Mouse (Mus musculus) kidney, postnatal 0 days (tissue): ENCODE results near the gene Olfr616. TPM values are rescaled to one million over a fixed set of nuclear protein-coding genes. Genes with fewer than 3 reads are reported as not detected.

ENCODE experiments used
- ATAC-seq: fragments of 200-750 bp; cut with Nextera tagmentation; replicated peaks from 2 replicates; pipeline ENCODE4 v1.8.0; 2017; ENCODE audit warnings: low read depth, moderate number of reproducible peaks, moderate TSS enrichment, moderate library complexity; ENCODE audit not compliant: low FRiP score
- DNase-seq: peaks from one replicate; pipeline ENCODE4 v3.0.0-alpha.2; 2016; ENCODE audit warnings: low spot score
- H3K27ac ChIP-seq: fragments of 300-500 bp; sonication (generic); 2 replicates; pipeline ENCODE4 v1.5.1; 2014; ENCODE audit warnings: mild to moderate bottlenecking
- H3K27me3 ChIP-seq: fragments of 300-500 bp; sonication (generic); 2 replicates; pipeline ENCODE4 v1.6.1; 2014; ENCODE audit warnings: low read length, mixed read lengths; ENCODE audit not compliant: insufficient read depth
- H3K36me3 ChIP-seq: fragments of 300-500 bp; sonication (generic); 2 replicates; pipeline ENCODE4 v1.6.1; 2014; ENCODE audit warnings: low read length, mixed read lengths; ENCODE audit not compliant: insufficient read depth
- H3K4me1 ChIP-seq: fragments of 300-500 bp; sonication (generic); replicated peaks from 2 replicates; pipeline ENCODE4 v1.6.1; 2014; ENCODE audit warnings: antibody characterized with exemption, low read length, mixed read lengths; ENCODE audit not compliant: insufficient read depth
- H3K4me2 ChIP-seq: fragments of 300-500 bp; sonication (generic); 2 replicates; pipeline ENCODE4 v1.6.1; 2014; ENCODE audit warnings: mild to moderate bottlenecking, low read length, moderate library complexity, mixed read lengths
- H3K4me3 ChIP-seq: fragments of 300-500 bp; sonication (generic); replicated peaks from 2 replicates; pipeline ENCODE4 v1.5.1; 2014; ENCODE audit warnings: low read depth, low read length
- H3K9ac ChIP-seq: fragments of 300-500 bp; sonication (generic); 2 replicates; pipeline ENCODE4 v1.6.1; 2014; ENCODE audit warnings: low read depth, low read length
- H3K9me3 ChIP-seq: fragments of 300-500 bp; sonication (generic); replicated peaks from 2 replicates; pipeline ENCODE4 v1.6.1; 2016; ENCODE audit warnings: low read length, inconsistent platforms, mixed read lengths
- CTCF ChIP-seq: IDR thresholded peaks from 2 replicates; pipeline ENCODE4 v1.5.1; 2016; ENCODE audit warnings: antibody characterized with exemption, low read depth, mild to moderate bottlenecking, moderate library complexity
- WGBS: fragments of 180-500 bp; shearing (Covaris S2); extraction: QIAGEN DNeasy Blood & Tissue Kit; methylation state at CpG from one replicate; pipeline ENCODE4 v1.1.7; 2014; 5-methylcytosine and 5-hydroxymethylcytosine counted together
- polyA plus RNA-seq: library from polyadenylated mRNA; unstranded; fragments of >200 nt; fragmentation: Nextera tagmentation; extraction: Ambion mirVana; gene quantifications from 2 replicates; pipeline ENCODE4 v1.2.1, GENCODE M21; 2015

Gene Olfr616
- polyA plus RNA-seq = not detected in 2 replicates

- H3K4me3 ChIP-seq = no peak within 1 kb of the TSS
- WGBS = 83% methylated on average over 3 of the region's 3 CpGs
- ATAC-seq = no peak
- no peaks in the 10 kb centered on the region for H3K9me3 ChIP-seq
- no peaks in the 10 kb centered on the region for H3K36me3 ChIP-seq
- DNase-seq = no peak
- no peak within 1 kb of the TSS for H3K9ac ChIP-seq
- no peak within 1 kb of the TSS for H3K27ac ChIP-seq
- no peak for TF ChIP-seq CTCF
- no peaks in the 10 kb centered on the region for H3K27me3 ChIP-seq
- H3K4me2 ChIP-seq = no peak within 1 kb of the TSS
- no peaks in the 10 kb centered on the region for H3K4me1 ChIP-seq
Observed at GRCm38 (mm10) chr7:103569043-103569442, at the start of gene Olfr616. TSS of gene Olfr616 (minus strand) at chr7:103569143.

- no peak within 1 kb of the TSS for H3K4me3 ChIP-seq
- H3K27ac ChIP-seq = no peak within 1 kb of the TSS
- no peaks in the 10 kb centered on the region for H3K9me3 ChIP-seq
- no peak within 1 kb of the TSS for H3K4me2 ChIP-seq
- WGBS = 57% methylated on average over 2 of the region's 2 CpGs
- no peak within 1 kb of the TSS for H3K9ac ChIP-seq
- H3K36me3 ChIP-seq = no peaks in the 10 kb centered on the region
- no peaks in the 10 kb centered on the region for H3K27me3 ChIP-seq
- no peak for TF ChIP-seq CTCF
- DNase-seq (no peak), ATAC-seq (no peak)
- no peaks in the 10 kb centered on the region for H3K4me1 ChIP-seq
Observed at GRCm38 (mm10) chr7:103612434-103612833, 43.5 kb upstream of the Olfr616 start, which contains the start of gene Olfr620. TSS of gene Olfr620 (minus strand) at chr7:103612534.

GRCm38 (mm10) chr7:103607425-103607824 lies 38.5 kb upstream of the Olfr616 start:
- H3K9ac ChIP-seq = no peak overlapping the region
- no peaks in the 10 kb centered on the region for H3K36me3 ChIP-seq
- DNase-seq = no peak
- H3K4me1 ChIP-seq = no peaks in the 10 kb centered on the region
- no peak for TF ChIP-seq CTCF
- no peak for ATAC-seq
- no peak overlapping the region for H3K27ac ChIP-seq
- WGBS = 70% methylated on average over 2 of the region's 2 CpGs
- H3K4me2 ChIP-seq = no peak overlapping the region
- no peak overlapping the region for H3K4me3 ChIP-seq
- no peaks in the 10 kb centered on the region for H3K27me3 ChIP-seq
- no peaks in the 10 kb centered on the region for H3K9me3 ChIP-seq

DNA sequence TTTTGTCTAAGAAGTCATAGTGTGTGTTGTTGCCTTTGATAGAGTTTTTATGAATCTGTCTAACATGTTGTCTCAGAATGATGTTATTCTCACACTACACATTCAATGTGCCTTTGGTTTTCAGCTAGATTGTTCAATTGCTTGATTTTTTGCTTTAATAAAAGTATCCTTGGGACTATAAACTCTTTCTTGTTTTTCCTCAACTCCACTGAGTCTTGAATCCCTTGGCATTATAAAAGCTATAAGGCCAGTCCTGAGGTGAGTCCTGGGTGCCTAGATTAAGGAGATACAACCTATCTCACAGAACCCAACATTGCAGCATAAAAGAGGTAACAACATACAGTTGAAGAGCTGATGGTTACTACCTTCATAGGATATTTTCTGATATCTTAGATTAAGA lies 31.3 kb upstream of the Olfr616 start, which contains the start of gene Olfr619:
Olfr619 (plus strand) TSS at position 301 of the 400 bp plus-strand sequence.
- Histone ChIP-seq H3K36me3 (no peaks in the 10 kb centered on the region), H3K27me3 (no peaks in the 10 kb centered on the region), H3K9ac (no peak within 1 kb of the TSS), H3K4me3 (no peak within 1 kb of the TSS), H3K27ac (no peak within 1 kb of the TSS), H3K4me2 (no peak within 1 kb of the TSS), H3K4me1 (no peaks in the 10 kb centered on the region), H3K9me3 (no peaks in the 10 kb centered on the region)
- ATAC-seq (no peak), DNase-seq (no peak)
- no peak for TF ChIP-seq CTCF

DNA sequence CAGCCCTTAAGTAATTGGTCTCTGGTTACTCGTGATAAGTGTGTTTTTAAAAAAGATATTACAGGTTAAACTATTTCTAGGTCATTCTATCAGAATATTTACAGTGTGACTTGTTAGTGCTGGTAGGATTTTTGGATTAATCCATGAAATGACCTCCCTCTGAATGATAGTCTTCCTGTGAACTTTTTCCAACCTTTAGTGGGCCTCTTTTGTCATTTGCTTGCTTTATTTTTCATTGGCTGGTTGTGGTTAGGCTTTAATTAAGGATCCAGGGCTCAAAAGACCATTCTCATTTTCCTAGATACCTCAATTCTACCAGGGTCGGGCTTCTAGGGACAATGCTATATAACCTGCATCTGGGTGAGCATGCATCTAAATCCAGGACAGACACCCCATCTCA lies 20.9 kb upstream of the Olfr616 start, which contains the start of gene Olfr618:
Olfr618 (plus strand) TSS at position 301 of the 400 bp plus-strand sequence.
- TF ChIP-seq CTCF = no peak
- WGBS = 62% methylated on average over 2 of the region's 2 CpGs

GRCm38 (mm10) chr7:103572761-103573160 lies 3.8 kb upstream of the Olfr616 start, which contains the start of gene Olfr617:
TSS of gene Olfr617 (plus strand) at chr7:103573061.
- no peak for TF ChIP-seq CTCF
- H3K9me3 ChIP-seq = no peaks in the 10 kb centered on the region
- H3K9ac ChIP-seq = no peak within 1 kb of the TSS
- H3K4me1 ChIP-seq = no peaks in the 10 kb centered on the region
- H3K4me2 ChIP-seq = no peak within 1 kb of the TSS
- no peak for ATAC-seq
- 84% methylated on average over 1 of the region's 1 CpGs for WGBS
- no peaks in the 10 kb centered on the region for H3K27me3 ChIP-seq
- DNase-seq = no peak
- no peaks in the 10 kb centered on the region for H3K36me3 ChIP-seq
- no peak within 1 kb of the TSS for H3K27ac ChIP-seq
- no peak within 1 kb of the TSS for H3K4me3 ChIP-seq

More for the DNA sequence above, 20.9 kb upstream of the Olfr616 start, which contains the start of gene Olfr618:
- H3K4me2 ChIP-seq = no peak within 1 kb of the TSS
- no peak for ATAC-seq
- no peak for DNase-seq
- H3K27me3 ChIP-seq = no peaks in the 10 kb centered on the region
- no peaks in the 10 kb centered on the region for H3K4me1 ChIP-seq
- H3K27ac ChIP-seq = no peak within 1 kb of the TSS
- no peaks in the 10 kb centered on the region for H3K9me3 ChIP-seq
- H3K36me3 ChIP-seq = no peaks in the 10 kb centered on the region
- H3K4me3 ChIP-seq = no peak within 1 kb of the TSS
- H3K9ac ChIP-seq = no peak within 1 kb of the TSS

DNA sequence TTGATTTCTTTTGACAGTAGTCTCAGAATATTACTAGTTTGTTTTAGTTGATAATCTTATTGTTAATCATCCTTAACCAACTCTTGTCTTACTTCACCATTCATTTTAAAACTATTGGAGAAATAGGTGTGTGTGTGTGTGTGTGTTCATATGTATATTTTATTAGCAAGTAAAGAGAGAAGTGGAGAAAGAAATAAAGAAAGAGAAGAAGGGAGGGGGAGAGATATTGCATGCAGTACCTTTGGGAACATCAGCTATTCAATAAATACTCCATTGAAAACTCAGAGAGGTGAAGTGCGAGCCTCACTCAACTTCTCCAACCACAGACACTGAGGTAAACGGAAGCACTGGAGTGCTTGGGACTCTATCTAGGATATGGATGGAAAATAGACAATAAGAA lies 13.2 kb downstream of the Olfr616 start, which contains the start of gene Olfr615:
Olfr615 (plus strand) TSS at position 301 of the 400 bp plus-strand sequence.
- no peak for TF ChIP-seq CTCF
- no peak within 1 kb of the TSS for H3K4me2 ChIP-seq
- H3K36me3 ChIP-seq = no peaks in the 10 kb centered on the region
- H3K27ac ChIP-seq = no peak within 1 kb of the TSS
- H3K27me3 ChIP-seq = no peaks in the 10 kb centered on the region
- H3K4me3 ChIP-seq = no peak within 1 kb of the TSS
- DNase-seq = no peak
- no peak within 1 kb of the TSS for H3K9ac ChIP-seq
- H3K9me3 ChIP-seq = no peaks in the 10 kb centered on the region
- ATAC-seq = no peak
- H3K4me1 ChIP-seq = no peaks in the 10 kb centered on the region
- WGBS = 86% methylated on average over 2 of the region's 2 CpGs
